Mouse (Mus musculus) spleen, adult 12 weeks (tissue): ENCODE measurements around the gene Slc22a2.
"Not testable (repeated sequence)": the region's sequence is repeated elsewhere in the genome, so short reads cannot be mapped to it uniquely, and the experiment has no call there.

ENCODE experiments used
- DNase-seq: peaks from one replicate; pipeline ENCODE4 v3.0.0; 2022; ENCODE audit warnings: low spot score

The Slc22a2 gene

GRCm38 (mm10) chr17:12583991-12584390 lies at the start of gene Slc22a2:
Gene Slc22a2, plus strand, starts transcription at chr17:12584132.
- no peak for DNase-seq

- DNase-seq: peak; percentile 13
These were observed 49.4 kb upstream of the Slc22a2 start for GRCm38 (mm10) chr17:12534353-12535145.

GRCm38 (mm10) chr17:12562215-12562614 lies 21.7 kb upstream of the Slc22a2 start:
- DNase-seq: no peak

- not testable (repeated sequence) for DNase-seq
These were observed 19.4 kb upstream of the Slc22a2 start for GRCm38 (mm10) chr17:12564481-12565000.

GRCm38 (mm10) chr17:12565443-12565842 lies 18.5 kb upstream of the Slc22a2 start:
- no peak for DNase-seq

- no peak for DNase-seq
These were observed 12.6 kb upstream of the Slc22a2 start for GRCm38 (mm10) chr17:12571316-12571715.

GRCm38 (mm10) chr17:12571924-12572463 lies 11.9 kb upstream of the Slc22a2 start:
- DNase-seq: no peak

- no peak for DNase-seq
These were observed 8.5 kb upstream of the Slc22a2 start for GRCm38 (mm10) chr17:12575391-12575790.

- no peak for DNase-seq
These were observed 6.8 kb upstream of the Slc22a2 start for GRCm38 (mm10) chr17:12577096-12577495.

GRCm38 (mm10) chr17:12585366-12585765 lies 1.4 kb downstream of the Slc22a2 start:
- DNase-seq: no peak

- no peak for DNase-seq
These were observed 3.0 kb downstream of the Slc22a2 start for GRCm38 (mm10) chr17:12586966-12587365.

GRCm38 (mm10) chr17:12588801-12589247 lies 4.9 kb downstream of the Slc22a2 start:
- DNase-seq: no peak

GRCm38 (mm10) chr17:12590911-12591625 lies 7.1 kb downstream of the Slc22a2 start:
- no peak for DNase-seq

GRCm38 (mm10) chr17:12595846-12596515 lies 12.0 kb downstream of the Slc22a2 start:
- no peak for DNase-seq

GRCm38 (mm10) chr17:12606634-12607033 lies 22.7 kb downstream of the Slc22a2 start:
- no peak for DNase-seq

GRCm38 (mm10) chr17:12607202-12607601 lies 23.3 kb downstream of the Slc22a2 start:
- DNase-seq: no peak

GRCm38 (mm10) chr17:12614511-12615385 lies 30.8 kb downstream of the Slc22a2 start:
- DNase-seq: no peak

- no peak for DNase-seq
These were observed 31.5 kb downstream of the Slc22a2 start for GRCm38 (mm10) chr17:12615429-12615828.

- DNase-seq: no peak
These were observed 35.7 kb downstream of the Slc22a2 start for GRCm38 (mm10) chr17:12619641-12620040.

- no peak for DNase-seq
These were observed 44.1 kb downstream of the Slc22a2 start for GRCm38 (mm10) chr17:12627983-12628382.
